ENCODE assay signal across 17 mouse cellular contexts in the genomic region with DNA sequence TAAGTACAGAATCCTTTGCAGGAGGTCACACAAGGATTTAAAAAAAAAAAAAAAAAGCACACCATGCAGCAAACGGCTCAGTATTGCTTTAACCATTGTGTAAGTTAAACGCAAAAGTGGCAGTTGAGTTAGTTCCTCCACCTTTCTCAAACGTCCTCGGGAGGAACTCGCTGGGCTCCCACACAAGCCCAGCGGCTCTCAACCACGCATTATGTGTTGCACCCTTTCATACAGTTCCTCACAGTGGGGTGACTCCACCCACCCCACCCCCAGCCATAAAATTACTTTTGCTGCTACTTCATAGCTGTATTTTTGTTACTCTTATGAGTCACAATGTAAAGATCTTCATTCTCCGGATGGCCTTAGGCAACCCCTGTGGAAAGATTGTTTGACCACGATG. TPM values are rescaled to one million over a fixed set of nuclear protein-coding genes. Genes with fewer than 3 reads are reported as not detected.
DNase-seq lines count a peak whose midpoint lies in the region; ATAC-seq and TF ChIP-seq lines count a peak whose summit lies in the region.
"Had no signal": no experiment of that assay in that cellular context is flagged by ENCODE, and none has a peak within 500 bp of the region (broad histone marks: within the 10 kb centered on the region; RNA-seq: fewer than 3 reads in every experiment).

No protein-coding gene starts in this region.

- no peaks in the 10 kb centered on the region for H3K79me2 ChIP-seq in heart, adult 2 months (replicated peaks; ENCODE audit: control insufficient read depth, insufficient read depth, low read length)

- H3K4me1 ChIP-seq in heart, embryonic 16.5 days (ENCODE audit: control insufficient read depth, insufficient read depth, low read length): peaks cover 61% of the 10 kb centered on the region
- H3K4me1 ChIP-seq in heart, adult 2 months (ENCODE audit: control insufficient read depth, insufficient read depth, low read length): no peaks in the 10 kb centered on the region
- peaks cover 6% of the 10 kb centered on the region; the same call in 1 of the 2 replicates for H3K4me1 ChIP-seq in stomach, embryonic 16.5 days (ENCODE audit: control insufficient read depth, insufficient read depth, low read length)
- H3K4me1 ChIP-seq: neural tube, embryonic 15.5 days had no signal

- no peak for DNase-seq in heart, adult 2 months
- peak; percentile 15 for DNase-seq in thymus, postnatal 14 days
- no peak for DNase-seq in thymus, postnatal 36 days
- DNase-seq in gastrocnemius, postnatal 36 days: no peak
- no peak for DNase-seq in embryo, embryonic 10 days (ENCODE audit: low spot score)
- DNase-seq: adrenal gland, postnatal 14 days; cerebellum, adult 11-12 months; forebrain, postnatal 0 days; kidney, postnatal 10 days; right cerebral cortex, adult 18-20 months had no signal

- no peak overlapping the region; the same call in 1 of the 2 replicates for H3K4me2 ChIP-seq in heart, embryonic 16.5 days (ENCODE audit: low read depth, low read length)
- 0 out of 2 replicates have a peak overlapping the region, but pooled peaks have one; percentile 18 for H3K4me2 ChIP-seq in stomach, embryonic 16.5 days (ENCODE audit: low read depth, low read length)
- H3K4me2 ChIP-seq: lung, embryonic 15.5 days; neural tube, embryonic 15.5 days had no signal

- H3K9ac ChIP-seq in heart, embryonic 16.5 days (ENCODE audit: low read length): peak overlapping the region; percentile 49
- no peak overlapping the region for H3K9ac ChIP-seq in heart, adult 2 months (ENCODE audit: low read depth, low read length)
- H3K9ac ChIP-seq in stomach, embryonic 16.5 days (ENCODE audit: low read length): no peak overlapping the region
- H3K9ac ChIP-seq: forebrain, postnatal 0 days; lung, embryonic 15.5 days; neural tube, embryonic 15.5 days had no signal

- no peak for ATAC-seq in heart, embryonic 16.5 days (replicated peaks; ENCODE audit: extremely low read depth, insufficient read depth, low FRiP score)
- ATAC-seq in granulocyte monocyte progenitor cell, adult 5-6 weeks (replicated peaks; ENCODE audit: poor library complexity, severe bottlenecking): peak; percentile 94
- ATAC-seq in stomach, embryonic 16.5 days (ENCODE audit: insufficient read depth, low FRiP score): no peak
- ATAC-seq: forebrain, postnatal 0 days; midbrain, embryonic 16.5 days had no signal

- no peaks in the 10 kb centered on the region for H3K36me3 ChIP-seq in heart, embryonic 16.5 days (ENCODE audit: control insufficient read depth, insufficient read depth)
- no peaks in the 10 kb centered on the region for H3K36me3 ChIP-seq in heart, adult 2 months (ENCODE audit: control insufficient read depth, insufficient read depth, low read length)
- H3K36me3 ChIP-seq in stomach, embryonic 16.5 days (ENCODE audit: control insufficient read depth, insufficient read depth, low read length): no peaks in the 10 kb centered on the region
- H3K36me3 ChIP-seq: lung, embryonic 15.5 days; neural tube, embryonic 15.5 days had no signal

- no peak for TF ChIP-seq CTCF in heart, adult 2 months (IDR thresholded peaks at IDR 0.05)

- WGBS in heart, embryonic 16.5 days: 64% methylated on average over 9 of the region's 9 CpGs
- WGBS in heart, adult 2 months: 77% methylated on average over 9 of the region's 9 CpGs
- 65% methylated on average over 9 of the region's 9 CpGs for WGBS in stomach, embryonic 16.5 days

- intact Hi-C loops in heart, adult 2 months (cut with DNase I): no loop called here
- intact Hi-C loops in gastrocnemius, postnatal 36 days (cut with DNase I): no loop called here

- no peak overlapping the region for H3K4me3 ChIP-seq in heart, embryonic 16.5 days (ENCODE audit: low read length)
- no peak overlapping the region for H3K4me3 ChIP-seq in heart, adult 2 months
- no peak overlapping the region for H3K4me3 ChIP-seq in stomach, embryonic 16.5 days (replicated peaks; ENCODE audit: low read length)
- H3K4me3 ChIP-seq: erythroblast, embryonic 14.5 days; lung, embryonic 15.5 days; neural tube, embryonic 15.5 days had no signal

- no peaks in the 10 kb centered on the region for H3K27me3 ChIP-seq in heart, embryonic 16.5 days (ENCODE audit: control insufficient read depth, insufficient read depth, low read length)
- H3K27me3 ChIP-seq in heart, adult 2 months (ENCODE audit: control insufficient read depth, insufficient read depth, low read length): no peaks in the 10 kb centered on the region
- no peaks in the 10 kb centered on the region for H3K27me3 ChIP-seq in stomach, embryonic 16.5 days (ENCODE audit: control insufficient read depth, insufficient read depth, low read length)
- H3K27me3 ChIP-seq: lung, embryonic 15.5 days; neural tube, embryonic 15.5 days had no signal

- peak overlapping the region; percentile 84 for H3K27ac ChIP-seq in heart, embryonic 16.5 days (ENCODE audit: low read length)
- H3K27ac ChIP-seq in heart, adult 2 months: no peak overlapping the region
- no peak overlapping the region for H3K27ac ChIP-seq in stomach, embryonic 16.5 days (ENCODE audit: low read length)
- H3K27ac ChIP-seq: lung, embryonic 15.5 days; neural tube, embryonic 15.5 days had no signal

- TF ChIP-seq EP300 in heart, adult 2 months (IDR thresholded peaks at IDR 0.05; ENCODE audit: insufficient read depth, low read depth, low read length): no peak

- H3K9me3 ChIP-seq in heart, embryonic 16.5 days (replicated peaks; ENCODE audit: control insufficient read depth, low read length): no peaks in the 10 kb centered on the region
- no peaks in the 10 kb centered on the region for H3K9me3 ChIP-seq in stomach, embryonic 16.5 days (replicated peaks; ENCODE audit: control insufficient read depth, low read length)
- H3K9me3 ChIP-seq: lung, embryonic 15.5 days; neural tube, embryonic 15.5 days had no signal

- no peak for TF ChIP-seq POLR2A in heart, adult 2 months (IDR thresholded peaks at IDR 0.05; ENCODE audit: insufficient read depth, low read depth, low read length)

RNA-seq across cellular contexts. Expression of gene Lta4h, which starts 8.8 kb away (rescaled TPM):
- 386 and 413 TPM in 2 replicates for polyA plus RNA-seq in heart, embryonic 16.5 days (2015; fragmentation: Nextera tagmentation; extraction: Ambion mirVana)
- total RNA-seq in heart, adult 2 months (2021): 10 to 100 TPM; 31.1 to 36.1 TPM
- 25.5 and 30.5 TPM in 2 replicates for polyA plus RNA-seq in heart, adult 2 months (2012; rRNA removed)
- 753 and 1,014 TPM in 2 replicates for total RNA-seq in granulocyte monocyte progenitor cell, adult 5-6 weeks (2014; fragmentation: Nextera tagmentation)
- 752 and 880 TPM in 2 replicates for total RNA-seq in granulocyte monocyte progenitor cell, adult 5-6 weeks (2017)
- polyA plus RNA-seq in stomach, embryonic 16.5 days (2015; fragmentation: Nextera tagmentation; extraction: Ambion mirVana): 219 and 220 TPM in 2 replicates
- 10 to 100 TPM; 23.5 to 24.2 TPM for total RNA-seq in gastrocnemius, postnatal 36 days (2021)

RNA-seq across cellular contexts. Expression of gene Hal, which starts 44.2 kb away (rescaled TPM):
- polyA plus RNA-seq in heart, embryonic 16.5 days (2015; fragmentation: Nextera tagmentation; extraction: Ambion mirVana): 0.19 and 0.80 TPM in 2 replicates
- total RNA-seq in heart, adult 2 months (2021): under 1 TPM; 0.18 to 0.20 TPM
- 0.04 and 0.35 TPM in 2 replicates for polyA plus RNA-seq in heart, adult 2 months (2012; rRNA removed)
- total RNA-seq in granulocyte monocyte progenitor cell, adult 5-6 weeks (2014; fragmentation: Nextera tagmentation): 0.51 and 2.0 TPM in 2 replicates
- 0.57 and 1.2 TPM in 2 replicates for total RNA-seq in granulocyte monocyte progenitor cell, adult 5-6 weeks (2017)
- polyA plus RNA-seq in stomach, embryonic 16.5 days (2015; fragmentation: Nextera tagmentation; extraction: Ambion mirVana): 3.0 and 3.7 TPM in 2 replicates
- under 1 TPM; 0.05 TPM for total RNA-seq in gastrocnemius, postnatal 36 days (2021)
- polyA plus RNA-seq: erythroblast, embryonic 14.5 days; lung, embryonic 15.5 days; midbrain, embryonic 16.5 days had no signal

Comparison
In these comparisons a context has a peak if more than half of its experiments do, and no peak if none do; other contexts are left out.
1. RNA of gene Lta4h, which starts 8.8 kb away (total RNA-seq): 752 to 1,014 TPM in granulocyte monocyte progenitor cell, adult 5-6 weeks; 31.1 to 36.1 TPM in heart, adult 2 months and 23.5 to 24.2 TPM in gastrocnemius, postnatal 36 days; every median in the first group is over 10 times any median in the second.